Mouse (Mus musculus) liver, postnatal 0 days (tissue): ENCODE results near the gene Myl7.

Source experiments
- CTCF ChIP-seq: sonication (generic); IDR thresholded peaks from 2 replicates; pipeline ENCODE4 v1.5.1; 2016; ENCODE audit warnings: antibody characterized with exemption, low read depth
- EP300 ChIP-seq: IDR thresholded peaks from 2 replicates; pipeline ENCODE4 v1.6.1; 2016; ENCODE audit warnings: antibody characterized with exemption, low read depth, mild to moderate bottlenecking

DNA sequence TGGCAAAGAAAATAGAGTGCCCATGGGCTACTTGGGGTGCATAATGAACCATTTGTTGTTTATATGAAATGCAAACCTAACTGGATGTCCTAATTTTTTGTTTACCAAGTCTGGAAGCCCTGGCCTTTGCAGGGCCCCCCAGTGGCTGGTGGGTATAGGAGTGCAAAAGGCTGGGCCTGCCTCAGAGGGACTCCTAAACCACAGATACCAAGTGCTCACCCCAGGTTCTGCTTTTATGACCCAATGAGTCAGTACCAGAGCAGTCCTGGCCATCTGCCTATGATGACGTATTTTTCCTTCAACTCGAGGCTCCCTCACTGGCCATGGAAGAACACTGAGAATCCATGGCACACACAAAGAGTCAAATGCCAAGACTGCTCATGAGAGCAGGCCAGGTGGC lies 46.5 kb upstream of the Myl7 start:
- TF ChIP-seq CTCF (no peak), EP300 (no peak)
